Mouse (Mus musculus) myocyte (in vitro differentiated cells): ENCODE results near the gene Larp1. TPM values are rescaled to one million over a fixed set of nuclear protein-coding genes. Genes with fewer than 3 reads are reported as not detected.
"Not testable (repeated sequence)": the region's sequence is repeated elsewhere in the genome, so short reads cannot be mapped to it uniquely, and the experiment has no call there.

ENCODE experiments used
- H3K27me3 ChIP-seq: one replicate; pipeline ENCODE4 v1.6.1; 2011; ENCODE audit not compliant: control insufficient read depth, insufficient read depth, insufficient read length
- H3K36me3 ChIP-seq: one replicate; pipeline ENCODE4 v1.6.1; 2011; ENCODE audit not compliant: control insufficient read depth, insufficient read depth
- H3K4me2 ChIP-seq: one replicate; pipeline ENCODE4 v1.6.1; 2011; ENCODE audit warnings: low read depth, control low read depth
- H3K4me3 ChIP-seq: one replicate; pipeline ENCODE4 v1.5.1; 2011; ENCODE audit warnings: mild to moderate bottlenecking, control low read depth, moderate library complexity
- H3K79me2 ChIP-seq: one replicate; pipeline ENCODE4 v1.6.1; 2011; ENCODE audit not compliant: control insufficient read depth, insufficient read depth
- H3ac ChIP-seq: one replicate; pipeline ENCODE4 v1.6.1; 2011; ENCODE audit not compliant: control insufficient read depth, insufficient read length
- CEBPB ChIP-seq: IDR thresholded peaks from 2 replicates; pipeline ENCODE4 v1.6.1; 2011; ENCODE audit warnings: mild to moderate bottlenecking, moderate library complexity; ENCODE audit not compliant: poor library complexity, insufficient read depth, severe bottlenecking
- E2F4 ChIP-seq: IDR thresholded peaks from one replicate; pipeline ENCODE4 v1.6.1; 2011; ENCODE audit warnings: mild to moderate bottlenecking, control low read depth, moderate library complexity; ENCODE audit not compliant: insufficient read depth
- MAX ChIP-seq: IDR thresholded peaks from one replicate; pipeline ENCODE4 v1.6.1; 2011; ENCODE audit warnings: low read depth, mild to moderate bottlenecking, control low read depth
- MYOD1 ChIP-seq, 3 experiments: IDR thresholded peaks; one replicate each; pipeline ENCODE4 v1.6.1; 2011; ENCODE audit warnings: control low read depth in 2 of 3, low read depth in 2 of 3, mild to moderate bottlenecking in 2 of 3, moderate library complexity in 1 of 3; ENCODE audit not compliant: insufficient read length in 2 of 3, control insufficient read depth in 1 of 3
- MYOG ChIP-seq, 3 experiments: IDR thresholded peaks; one replicate each; pipeline ENCODE4 v1.6.1; 2011; ENCODE audit warnings: control low read depth in 2 of 3, low read depth in 2 of 3, mild to moderate bottlenecking in 2 of 3; ENCODE audit not compliant: insufficient read length in 2 of 3, control insufficient read depth in 1 of 3, insufficient read depth in 1 of 3
- POLR2A ChIP-seq: IDR thresholded peaks from one replicate; pipeline ENCODE4 v1.6.1; 2011; ENCODE audit warnings: low read depth, mild to moderate bottlenecking, control low read depth, moderate library complexity; ENCODE audit not compliant: insufficient read length
- POLR2AphosphoS2 ChIP-seq: IDR thresholded peaks from one replicate; pipeline ENCODE4 v1.6.1; 2011; ENCODE audit warnings: low read depth, control low read depth; ENCODE audit not compliant: insufficient read length
- REST ChIP-seq: IDR thresholded peaks from one replicate; pipeline ENCODE4 v1.6.1; 2011; ENCODE audit warnings: mild to moderate bottlenecking, control low read depth, moderate library complexity; ENCODE audit not compliant: insufficient read depth, insufficient read length
- SRF ChIP-seq: IDR thresholded peaks from one replicate; pipeline ENCODE4 v1.6.1; 2011; ENCODE audit warnings: low read depth; ENCODE audit not compliant: control insufficient read depth, insufficient read length
- TCF12 ChIP-seq: IDR thresholded peaks from one replicate; pipeline ENCODE4 v1.6.1; 2011; ENCODE audit warnings: mild to moderate bottlenecking, control low read depth; ENCODE audit not compliant: poor library complexity, insufficient read depth, severe bottlenecking
- TCF3 ChIP-seq: IDR thresholded peaks from one replicate; pipeline ENCODE4 v1.6.1; 2011; ENCODE audit warnings: low read depth, control low read depth; ENCODE audit not compliant: insufficient read length
- USF1 ChIP-seq: IDR thresholded peaks from one replicate; pipeline ENCODE4 v1.6.1; 2011; ENCODE audit warnings: low read depth, mild to moderate bottlenecking, control low read depth, moderate library complexity
- polyA plus RNA-seq: library from polyadenylated mRNA; unstranded; fragments of >200 nt; fragmentation: generic; extraction: Trizol; gene quantifications from one replicate; pipeline ENCODE4 v1.2.1, GENCODE M21; 2012; ENCODE audit warnings: missing spikeins

The Larp1 gene
- polyA plus RNA-seq, 1 experiment: 67.6 TPM

- H3K4me2 ChIP-seq: no peak overlapping the region
- no peaks in the 10 kb centered on the region for H3K36me3 ChIP-seq
- no peak for TF ChIP-seq MYOG (IDR thresholded peaks at IDR 0.05; ENCODE audit: control insufficient read depth in 1 of 3, insufficient read depth in 1 of 3, insufficient read length in 2 of 3, low read depth in 2 of 3)
- TF ChIP-seq REST: no peak
- no peak for TF ChIP-seq MAX
- no peak for TF ChIP-seq SRF
- no peak for TF ChIP-seq TCF3
- no peak for TF ChIP-seq CEBPB
- no peak for TF ChIP-seq E2F4
- no peak overlapping the region for H3K4me3 ChIP-seq
- no peaks in the 10 kb centered on the region for H3K27me3 ChIP-seq
- H3K79me2 ChIP-seq: no peaks in the 10 kb centered on the region
- H3ac ChIP-seq: no peak overlapping the region
These were observed 87.3 kb downstream of the Larp1 start for GRCm38 (mm10) chr11:58096160-58096559.

- Histone ChIP-seq H3K4me2 (no peak overlapping the region), H3ac (no peak overlapping the region), H3K4me3 (no peak overlapping the region), H3K36me3 (no peaks in the 10 kb centered on the region), H3K27me3 (no peaks in the 10 kb centered on the region), H3K79me2 (no peaks in the 10 kb centered on the region)
- TF ChIP-seq CEBPB: no peak
- TF ChIP-seq TCF12: no peak
- no peak for TF ChIP-seq E2F4
- TF ChIP-seq MYOG (IDR thresholded peaks at IDR 0.05; ENCODE audit: control insufficient read depth in 1 of 3, insufficient read depth in 1 of 3, insufficient read length in 2 of 3, low read depth in 2 of 3): no peak
- TF ChIP-seq SRF: no peak
- TF ChIP-seq REST: no peak
- no peak for TF ChIP-seq POLR2AphosphoS2
- TF ChIP-seq POLR2A: no peak
- TF ChIP-seq USF1: no peak
- TF ChIP-seq TCF3: no peak
- no peak for TF ChIP-seq MAX
- TF ChIP-seq MYOD1 (IDR thresholded peaks at IDR 0.05; ENCODE audit: control insufficient read depth in 1 of 3, insufficient read length in 2 of 3, low read depth in 2 of 3): no peak
These were observed 88.2 kb downstream of the Larp1 start for GRCm38 (mm10) chr11:58096821-58097620.

GRCm38 (mm10) chr11:58097621-58098365 is 88.9 kb downstream of the Larp1 start:
- TF ChIP-seq MYOG (IDR thresholded peaks at IDR 0.05; ENCODE audit: control insufficient read depth in 1 of 3, insufficient read depth in 1 of 3, insufficient read length in 2 of 3, low read depth in 2 of 3) (no peak), POLR2AphosphoS2 (no peak), SRF (no peak), TCF12 (no peak), USF1 (no peak), REST (no peak), POLR2A (no peak), MAX (no peak), CEBPB (no peak), TCF3 (no peak), MYOD1 (IDR thresholded peaks at IDR 0.05; ENCODE audit: control insufficient read depth in 1 of 3, insufficient read length in 2 of 3, low read depth in 2 of 3) (no peak), E2F4 (no peak)
- H3K4me2 ChIP-seq: no peak overlapping the region
- no peaks in the 10 kb centered on the region for H3K36me3 ChIP-seq
- H3K27me3 ChIP-seq: no peaks in the 10 kb centered on the region
- H3K4me3 ChIP-seq: no peak overlapping the region
- H3K79me2 ChIP-seq: no peaks in the 10 kb centered on the region
- no peak overlapping the region for H3ac ChIP-seq

GRCm38 (mm10) chr11:58098366-58098720 is 89.5 kb downstream of the Larp1 start:
- H3ac ChIP-seq, H3K79me2 ChIP-seq, H3K4me3 ChIP-seq, H3K27me3 ChIP-seq, H3K36me3 ChIP-seq, H3K4me2 ChIP-seq: not testable (repeated sequence)

GRCm38 (mm10) chr11:58100006-58100405 is 91.1 kb downstream of the Larp1 start:
- Histone ChIP-seq H3K4me2 (no peak overlapping the region), H3ac (no peak overlapping the region), H3K79me2 (peaks cover 9% of the 10 kb centered on the region), H3K36me3 (no peaks in the 10 kb centered on the region), H3K27me3 (no peaks in the 10 kb centered on the region), H3K4me3 (no peak overlapping the region)
- TF ChIP-seq POLR2A: no peak
